9 mouse cellular contexts compared by ENCODE assay signal in genomic region chr15:102248812-102249191, GRCm38 (mm10). TPM values are rescaled to one million over a fixed set of nuclear protein-coding genes. Genes with fewer than 3 reads are reported as not detected.
DNase-seq lines count a peak whose midpoint lies in the region; ATAC-seq and TF ChIP-seq lines count a peak whose summit lies in the region.
"Had no signal": no experiment of that assay in that cellular context is flagged by ENCODE, and none has a peak within 500 bp of the region (broad histone marks: within the 10 kb centered on the region; RNA-seq: fewer than 3 reads in every experiment).

No protein-coding gene starts in this region.

- peaks cover 52% of the 10 kb centered on the region for H3K4me1 ChIP-seq in heart, embryonic 13.5 days
- peaks cover 16% of the 10 kb centered on the region for H3K4me1 ChIP-seq in ES-Bruce4 (ENCODE audit: control insufficient read depth, insufficient read depth, low read length)
- H3K4me1 ChIP-seq in embryonic facial prominence, embryonic 11.5 days (ENCODE audit: control insufficient read depth, insufficient read depth, low read length) = peaks cover 22% of the 10 kb centered on the region
- H3K4me1 ChIP-seq in limb, embryonic 10.5 days = peaks cover 93% of the 10 kb centered on the region

- no peak for ATAC-seq in heart, embryonic 13.5 days (ENCODE audit: extremely low read depth, insufficient number of reproducible peaks, low FRiP score, low TSS enrichment)
- ATAC-seq in embryonic facial prominence, embryonic 11.5 days (replicated peaks; ENCODE audit: insufficient number of reproducible peaks, low FRiP score, low TSS enrichment, low read depth) = peak; percentile 15; the same call in 1 of the 2 replicates

- no peak for TF ChIP-seq CTCF in ES-Bruce4 (IDR thresholded peaks at IDR 0.05; ENCODE audit: low read depth, low read length)

- peak overlapping the region; percentile 84 for H3K9ac ChIP-seq in heart, embryonic 13.5 days
- H3K9ac ChIP-seq in ES-Bruce4 (ENCODE audit: low read depth, poor library complexity, severe bottlenecking) = peak overlapping the region; percentile 84
- peak overlapping the region; percentile 38 for H3K9ac ChIP-seq in embryonic facial prominence, embryonic 11.5 days (replicated peaks; ENCODE audit: low read length)

- peak overlapping the region; percentile 68 for H3K4me3 ChIP-seq in heart, embryonic 13.5 days
- peak overlapping the region; percentile 16 for H3K4me3 ChIP-seq in ES-Bruce4 (ENCODE audit: low read depth, low read length)
- peak overlapping the region; percentile 26 for H3K4me3 ChIP-seq in embryonic facial prominence, embryonic 11.5 days (ENCODE audit: low read depth, low read length)
- peak overlapping the region; percentile 86 for H3K4me3 ChIP-seq in limb, embryonic 10.5 days

- 0 out of 2 replicates have a peak, but pooled peaks cover 3% of the 10 kb centered on the region for H3K36me3 ChIP-seq in heart, embryonic 13.5 days
- no peaks in the 10 kb centered on the region for H3K36me3 ChIP-seq in ES-Bruce4 (ENCODE audit: control insufficient read depth, insufficient read depth, low read length, poor library complexity, severe bottlenecking)
- H3K36me3 ChIP-seq in embryonic facial prominence, embryonic 11.5 days (replicated peaks; ENCODE audit: control insufficient read depth, insufficient read depth, low read depth, low read length) = no peaks in the 10 kb centered on the region; the same call in 1 of the 2 replicates
- H3K36me3 ChIP-seq in limb, embryonic 10.5 days = peaks cover 43% of the 10 kb centered on the region

- peak overlapping the region; percentile 97 for H3K27ac ChIP-seq in heart, embryonic 13.5 days (replicated peaks)
- H3K27ac ChIP-seq in ES-Bruce4 (ENCODE audit: insufficient read depth, low read length) = peak overlapping the region; percentile 90
- peak overlapping the region; percentile 99 for H3K27ac ChIP-seq in embryonic facial prominence, embryonic 11.5 days (replicated peaks; ENCODE audit: low read depth, low read length)
- H3K27ac ChIP-seq in limb, embryonic 10.5 days = peak overlapping the region; percentile 95

- peaks cover 76% of the 10 kb centered on the region for H3K27me3 ChIP-seq in heart, embryonic 13.5 days (replicated peaks)
- no peaks in the 10 kb centered on the region for H3K27me3 ChIP-seq in ES-Bruce4 (ENCODE audit: control insufficient read depth, insufficient read depth, low read length, poor library complexity, severe bottlenecking)
- H3K27me3 ChIP-seq in embryonic facial prominence, embryonic 11.5 days (ENCODE audit: control insufficient read depth, insufficient read depth, low read length) = no peaks in the 10 kb centered on the region
- no peaks in the 10 kb centered on the region for H3K27me3 ChIP-seq in limb, embryonic 10.5 days (ENCODE audit: low read depth, poor library complexity, severe bottlenecking)

- TF ChIP-seq POLR2A in ES-Bruce4 (IDR thresholded peaks at IDR 0.05; ENCODE audit: insufficient read depth, low read length) = no peak

- peak overlapping the region; percentile 96 for H3K4me2 ChIP-seq in heart, embryonic 13.5 days
- peak overlapping the region; percentile 96 for H3K4me2 ChIP-seq in embryonic facial prominence, embryonic 11.5 days (ENCODE audit: low read depth, low read length)

- DNase-seq in heart, postnatal 4 days = no peak
- peak; percentile 89 for DNase-seq in embryonic facial prominence, embryonic 11.5 days (ENCODE audit: low spot score)
- peak; percentile 85 for DNase-seq in limb, embryonic 10.5 days (ENCODE audit: low spot score)
- DNase-seq in right cerebral cortex, postnatal 10 days (ENCODE audit: low spot score in 2 of 2) = no peak
- DNase-seq in spleen, postnatal 10 days (ENCODE audit: low spot score in 2 of 2) = no peak
- no peak for DNase-seq in urinary bladder, postnatal 36 days (ENCODE audit: low spot score in 2 of 2)

- H3K9me3 ChIP-seq in heart, embryonic 13.5 days = no peaks in the 10 kb centered on the region
- no peaks in the 10 kb centered on the region for H3K9me3 ChIP-seq in ES-Bruce4 (replicated peaks; ENCODE audit: control insufficient read depth, insufficient read depth, low read length, poor library complexity, severe bottlenecking)
- H3K9me3 ChIP-seq in embryonic facial prominence, embryonic 11.5 days (replicated peaks; ENCODE audit: control insufficient read depth, low read length) = no peaks in the 10 kb centered on the region
- H3K9me3 ChIP-seq in limb, embryonic 10.5 days (replicated peaks) = no peaks in the 10 kb centered on the region

- WGBS in heart, embryonic 13.5 days = 0% methylated on average over 3 of the region's 3 CpGs
- WGBS in embryonic facial prominence, embryonic 11.5 days = 0% methylated on average over 3 of the region's 3 CpGs
- 0% methylated on average over 3 of the region's 3 CpGs for WGBS in limb, embryonic 10.5 days

- 0 out of 2 replicates have a peak, but pooled peaks have one; percentile 38 for TF ChIP-seq EP300 in ES-Bruce4 (IDR thresholded peaks at IDR 0.05; ENCODE audit: insufficient read depth, low read depth, low read length)

RNA-seq across cellular contexts. Expression of gene Rarg, which starts 8.5 kb away (rescaled TPM):
- polyA plus RNA-seq in heart, embryonic 13.5 days (2015; fragmentation: Nextera tagmentation; extraction: Ambion mirVana) = 9.0 and 9.1 TPM in 2 replicates
- total RNA-seq in heart, postnatal 4 days (2021) = 10 to 100 TPM; 12.9 to 16.6 TPM
- polyA plus RNA-seq in ES-Bruce4 (2011; ENCODE audit: insufficient read depth, insufficient read length, low read depth, missing spikeins) = 38.6 and 42.7 TPM in 2 replicates
- polyA plus RNA-seq in embryonic facial prominence, embryonic 11.5 days (2014; fragmentation: Nextera tagmentation; extraction: Ambion mirVana) = 68.1 and 70.2 TPM in 2 replicates
- polyA plus RNA-seq in limb, embryonic 10.5 days (2016; fragmentation: Nextera tagmentation; extraction: Ambion mirVana) = 111 and 148 TPM in 2 replicates

RNA-seq across cellular contexts. Expression of gene Itgb7, which starts 17.1 kb away (rescaled TPM):
- polyA plus RNA-seq in heart, embryonic 13.5 days (2015; fragmentation: Nextera tagmentation; extraction: Ambion mirVana) = 0.46 and 0.78 TPM in 2 replicates
- 1 to 10 TPM in 1 of 2 experiments, under 1 TPM in 1; 0.98 to 1.0 TPM for total RNA-seq in heart, postnatal 4 days (2021)
- 3.1 and 9.7 TPM in 2 replicates for polyA plus RNA-seq in ES-Bruce4 (2011; ENCODE audit: insufficient read depth, insufficient read length, low read depth, missing spikeins)
- polyA plus RNA-seq in embryonic facial prominence, embryonic 11.5 days (2014; fragmentation: Nextera tagmentation; extraction: Ambion mirVana) = 1.3 and 2.7 TPM in 2 replicates
- 1.2 and 1.5 TPM in 2 replicates for polyA plus RNA-seq in limb, embryonic 10.5 days (2016; fragmentation: Nextera tagmentation; extraction: Ambion mirVana)

RNA-seq across cellular contexts. Expression of gene Gm9918, which starts 21.6 kb away (rescaled TPM):
- polyA plus RNA-seq in heart, embryonic 13.5 days (2015; fragmentation: Nextera tagmentation; extraction: Ambion mirVana) = not detected in 2 replicates
- total RNA-seq in heart, postnatal 4 days (2021) = not detected
- polyA plus RNA-seq in ES-Bruce4 (2011; ENCODE audit: insufficient read depth, insufficient read length, low read depth, missing spikeins) = 0.81 and 1.1 TPM in 2 replicates
- polyA plus RNA-seq in embryonic facial prominence, embryonic 11.5 days (2014; fragmentation: Nextera tagmentation; extraction: Ambion mirVana) = 0.58 and 1.2 TPM in 2 replicates
- 1.1 and 1.4 TPM in 2 replicates for polyA plus RNA-seq in limb, embryonic 10.5 days (2016; fragmentation: Nextera tagmentation; extraction: Ambion mirVana)
- total RNA-seq: left cerebral cortex, adult 8-10 months had no signal

RNA-seq across cellular contexts. Expression of gene Mfsd5, which starts 30.5 kb away (rescaled TPM):
- polyA plus RNA-seq in heart, embryonic 13.5 days (2015; fragmentation: Nextera tagmentation; extraction: Ambion mirVana) = 46.1 and 46.7 TPM in 2 replicates
- total RNA-seq in heart, postnatal 4 days (2021) = 10 to 100 TPM; 21.1 to 22.7 TPM
- 23.2 and 28.0 TPM in 2 replicates for polyA plus RNA-seq in ES-Bruce4 (2011; ENCODE audit: insufficient read depth, insufficient read length, low read depth, missing spikeins)
- polyA plus RNA-seq in embryonic facial prominence, embryonic 11.5 days (2014; fragmentation: Nextera tagmentation; extraction: Ambion mirVana) = 51.6 and 57.2 TPM in 2 replicates
- 69.5 and 76.5 TPM in 2 replicates for polyA plus RNA-seq in limb, embryonic 10.5 days (2016; fragmentation: Nextera tagmentation; extraction: Ambion mirVana)

RNA-seq across cellular contexts. Expression of gene Csad, which starts 44.3 kb away (rescaled TPM):
- polyA plus RNA-seq in heart, embryonic 13.5 days (2015; fragmentation: Nextera tagmentation; extraction: Ambion mirVana) = 33.4 and 41.6 TPM in 2 replicates
- 10 to 100 TPM; 26.8 to 29.9 TPM for total RNA-seq in heart, postnatal 4 days (2021)
- 17.8 and 19.3 TPM in 2 replicates for polyA plus RNA-seq in ES-Bruce4 (2011; ENCODE audit: insufficient read depth, insufficient read length, low read depth, missing spikeins)
- 31.9 and 34.6 TPM in 2 replicates for polyA plus RNA-seq in embryonic facial prominence, embryonic 11.5 days (2014; fragmentation: Nextera tagmentation; extraction: Ambion mirVana)
- polyA plus RNA-seq in limb, embryonic 10.5 days (2016; fragmentation: Nextera tagmentation; extraction: Ambion mirVana) = 38.8 and 55.0 TPM in 2 replicates

Comparison
In these comparisons a context has a peak if more than half of its experiments do, and no peak if none do; other contexts are left out.
1. H3K4me3 ChIP-seq: peak in every context shown above with its lines; median percentile 86 in limb, embryonic 10.5 days; 68 in heart, embryonic 13.5 days; 26 in embryonic facial prominence, embryonic 11.5 days; 16 in ES-Bruce4.
2. DNase-seq: peak in embryonic facial prominence, embryonic 11.5 days (single experiment) and limb, embryonic 10.5 days (single experiment); none in heart, postnatal 4 days (single experiment), right cerebral cortex, postnatal 10 days (0 of 2), spleen, postnatal 10 days (0 of 2) and urinary bladder, postnatal 36 days (0 of 2).
3. Peak in every context shown above with its lines, with median percentiles within 50 percentile points of each other: H3K27ac ChIP-seq and H3K9ac ChIP-seq.